Mouse (Mus musculus): ENCODE data around the gene Repin1.
A peak's percentile ranks its signal among the peaks of the same experiment; 100 is the strongest.

Gene Repin1

DNA sequence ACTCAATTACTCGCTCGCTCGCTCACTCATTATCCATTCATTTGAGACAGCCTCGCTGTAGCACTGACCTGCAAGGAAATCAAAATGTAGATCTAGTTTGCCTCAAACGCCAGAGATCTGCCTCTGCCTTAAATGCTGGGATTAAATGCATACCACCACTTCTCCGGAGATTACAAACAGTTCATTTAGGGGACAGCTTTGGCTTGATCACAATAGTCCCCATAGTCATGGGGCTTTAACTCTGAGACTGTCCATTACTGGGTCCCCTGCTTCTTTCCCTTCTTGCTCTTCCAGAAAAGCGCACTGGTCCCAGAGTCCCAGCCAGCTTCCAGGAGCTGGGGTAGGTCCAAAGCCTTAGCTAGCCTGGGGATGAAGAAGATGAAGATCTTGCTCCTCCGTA, 32.8 kb downstream of the Repin1 start, which contains the start of gene AI854703:
Gene AI854703 (plus strand): TSS at position 301 of the 400 bp plus-strand sequence.
- no peak for DNase-seq (ENCODE audit: low spot score)

DNA sequence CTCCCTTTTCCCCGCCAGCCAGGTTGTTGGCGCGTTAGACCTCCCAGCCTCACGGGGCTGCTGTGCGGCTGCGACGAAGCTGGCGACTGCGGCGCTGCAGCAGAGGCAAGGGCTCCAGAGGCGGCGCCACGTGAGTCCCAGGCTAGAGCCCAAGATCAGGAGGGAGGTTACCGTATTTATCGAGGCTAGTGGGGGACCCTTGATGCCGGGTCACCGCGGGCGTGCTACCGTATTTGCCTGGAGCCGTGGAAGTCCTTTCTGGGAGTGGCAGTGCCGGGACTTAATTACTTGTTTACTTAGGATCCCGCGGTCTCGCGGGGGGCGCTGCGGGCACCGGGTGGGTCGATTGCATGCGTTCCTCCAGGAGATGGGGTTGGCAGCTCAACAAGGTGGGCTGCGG, 33.3 kb downstream of the Repin1 start:
- peak; percentile 49 for DNase-seq (ENCODE audit: low spot score)

DNA sequence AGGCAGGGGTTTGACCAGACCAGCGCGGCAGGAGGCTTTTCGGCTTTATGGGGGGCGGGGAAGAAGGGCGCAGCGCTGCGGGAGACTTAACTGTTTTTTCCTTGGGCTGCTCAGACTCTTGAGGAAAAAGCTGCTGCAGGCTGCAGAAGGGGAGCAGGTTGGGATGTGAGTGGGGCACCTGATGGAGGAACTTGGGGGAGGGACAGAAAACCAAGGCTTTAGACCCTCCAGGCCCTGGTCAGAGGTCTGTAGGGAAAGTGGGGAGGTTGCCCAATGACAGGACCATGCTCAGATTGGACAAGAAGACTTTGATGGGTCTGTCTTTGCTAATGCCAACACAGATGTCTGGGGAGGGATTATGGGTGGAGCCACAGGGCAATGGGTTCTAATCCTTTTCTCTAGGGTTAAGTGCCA, 33.8 kb downstream of the Repin1 start:
- no peak for DNase-seq (ENCODE audit: low spot score)

DNA sequence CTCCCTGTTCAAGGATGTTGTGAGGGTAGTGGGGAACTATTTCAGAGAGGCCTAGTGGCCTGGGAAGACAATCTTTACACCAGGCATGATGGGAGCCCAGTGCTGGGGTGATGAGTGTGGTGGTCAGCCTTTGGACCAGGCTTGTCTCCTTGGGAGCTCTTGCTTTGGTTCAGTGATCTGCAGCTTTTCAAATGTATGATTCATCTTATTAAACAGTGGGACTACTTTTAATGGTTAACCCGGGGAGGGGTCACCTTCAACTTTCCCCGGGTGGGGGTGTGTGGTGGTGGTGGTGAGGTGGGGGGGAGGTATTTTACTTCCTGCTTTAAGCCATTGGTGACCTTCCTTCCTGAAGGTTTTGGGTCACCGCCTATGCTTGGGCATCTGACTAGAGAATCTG, 34.7 kb downstream of the Repin1 start:
- DNase-seq (ENCODE audit: low spot score), result no peak

DNA sequence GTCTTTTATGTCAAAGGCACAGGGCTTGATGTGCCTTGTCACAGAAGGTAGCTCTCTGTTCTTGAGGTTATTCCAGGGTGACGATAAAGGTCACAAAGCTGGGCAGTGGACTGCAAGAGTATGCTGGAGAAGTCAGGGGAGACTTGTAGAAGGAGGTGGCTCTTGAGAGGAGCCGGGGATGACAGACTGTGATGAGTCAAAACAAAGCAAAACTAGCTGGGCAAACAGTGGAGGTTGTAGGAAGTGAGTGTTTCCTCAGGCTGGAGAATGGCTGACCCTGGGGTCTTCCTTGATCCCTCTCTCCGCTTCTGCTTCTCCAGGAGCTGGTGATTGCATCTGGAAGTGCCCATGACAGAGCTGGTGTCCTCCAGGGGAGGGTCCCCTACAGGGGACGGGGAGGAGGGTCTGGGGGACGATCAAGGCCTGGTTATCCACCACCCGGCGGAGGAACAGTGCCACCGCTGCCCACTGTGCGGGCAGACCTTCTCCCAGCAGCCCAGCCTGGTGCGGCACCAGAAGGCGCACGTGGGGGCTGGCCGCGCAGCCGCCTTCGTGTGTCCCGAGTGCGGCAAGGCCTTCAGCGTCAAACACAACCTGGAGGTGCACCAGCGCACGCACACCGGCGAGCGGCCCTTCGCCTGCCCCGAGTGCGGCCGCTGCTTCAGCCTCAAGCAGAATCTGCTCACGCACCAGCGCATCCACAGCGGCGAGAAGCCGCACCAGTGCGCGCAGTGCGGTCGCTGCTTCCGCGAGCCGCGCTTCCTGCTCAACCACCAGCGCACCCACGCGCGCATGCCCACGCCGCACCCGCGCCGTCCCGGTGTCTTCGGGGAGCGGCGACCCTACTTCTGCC, 35.4 kb downstream of the Repin1 start:
- peak; percentile 58 for DNase-seq (ENCODE audit: low spot score)

DNA sequence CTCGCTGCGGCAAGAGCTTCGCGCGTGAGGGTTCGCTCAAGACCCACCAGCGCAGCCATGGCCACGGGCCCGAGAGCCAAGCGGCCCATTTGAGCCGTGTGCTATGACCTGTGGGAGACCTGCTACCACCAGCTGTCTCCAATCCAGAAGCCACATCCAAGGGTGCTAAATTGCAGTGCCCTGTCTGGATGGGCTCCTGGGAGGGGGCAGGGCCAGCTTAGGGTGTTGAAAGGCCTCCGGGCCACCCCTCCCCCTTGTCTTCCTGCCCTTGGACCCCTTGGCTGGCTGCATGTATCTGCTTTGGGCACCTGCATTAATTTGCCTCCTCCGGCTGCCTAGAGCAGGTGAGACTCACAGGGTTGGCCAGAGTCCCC, 36.0 kb downstream of the Repin1 start:
- no peak for DNase-seq (ENCODE audit: low spot score)

DNA sequence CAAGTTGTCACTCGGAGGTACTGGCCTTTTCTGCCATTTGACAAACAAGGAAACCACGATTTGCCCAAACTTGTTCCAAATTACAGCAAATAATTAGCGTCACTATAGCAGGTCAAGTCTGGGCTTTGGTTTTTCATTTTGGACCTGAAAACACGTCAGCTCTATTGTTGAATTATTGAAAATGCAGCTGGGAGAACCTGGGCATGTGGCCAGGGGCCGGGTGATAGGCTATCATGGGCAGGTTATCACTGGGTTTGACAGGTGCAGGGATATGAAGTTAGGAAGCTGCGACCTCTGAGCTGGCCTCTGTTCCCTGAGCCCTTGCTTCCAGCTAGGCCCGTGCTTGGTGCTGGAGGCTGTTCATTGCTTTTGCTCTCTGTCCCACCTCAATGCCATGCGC, 37.1 kb downstream of the Repin1 start:
- no peak for DNase-seq (ENCODE audit: low spot score)

DNA sequence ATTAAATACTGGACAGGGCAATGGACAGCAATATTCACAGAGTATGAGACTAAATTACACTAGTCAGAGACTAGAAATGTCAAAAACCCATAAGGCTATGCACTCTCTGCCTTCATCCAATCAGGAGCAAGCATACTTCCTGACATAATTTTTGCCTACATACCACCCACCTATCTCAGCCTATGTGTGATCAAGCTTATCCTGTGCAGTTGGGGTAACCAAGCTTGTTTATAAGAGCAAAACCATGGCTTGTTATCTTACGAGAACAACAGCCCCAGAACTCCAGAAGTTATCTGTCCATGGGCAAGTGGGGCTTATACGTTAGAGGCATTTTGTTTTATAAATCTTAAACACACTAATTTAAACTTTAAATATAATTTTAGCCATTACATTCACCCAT, 41.4 kb downstream of the Repin1 start:
- DNase-seq (ENCODE audit: low spot score), result no peak

DNA sequence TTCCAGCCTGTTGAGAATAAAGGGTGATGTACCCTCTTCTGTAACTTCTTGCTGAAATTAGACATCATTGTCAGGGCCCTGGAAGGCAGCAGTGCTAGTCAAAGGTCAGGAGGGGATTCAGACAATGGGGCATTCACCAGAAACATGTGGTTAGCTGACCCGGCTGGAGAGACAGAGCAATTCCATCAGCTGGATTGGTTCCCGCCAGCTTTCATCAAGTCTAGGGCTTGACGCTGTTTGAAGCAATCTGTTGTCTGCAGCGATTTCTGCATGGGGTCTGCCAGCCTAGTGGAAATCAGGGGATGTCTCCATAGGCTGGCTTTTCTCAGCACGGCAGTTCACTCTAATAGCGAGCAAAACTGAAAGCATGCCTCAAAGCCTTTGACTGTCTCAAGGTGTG, 42.8 kb downstream of the Repin1 start:
- DNase-seq (ENCODE audit: low spot score), result no peak

DNA sequence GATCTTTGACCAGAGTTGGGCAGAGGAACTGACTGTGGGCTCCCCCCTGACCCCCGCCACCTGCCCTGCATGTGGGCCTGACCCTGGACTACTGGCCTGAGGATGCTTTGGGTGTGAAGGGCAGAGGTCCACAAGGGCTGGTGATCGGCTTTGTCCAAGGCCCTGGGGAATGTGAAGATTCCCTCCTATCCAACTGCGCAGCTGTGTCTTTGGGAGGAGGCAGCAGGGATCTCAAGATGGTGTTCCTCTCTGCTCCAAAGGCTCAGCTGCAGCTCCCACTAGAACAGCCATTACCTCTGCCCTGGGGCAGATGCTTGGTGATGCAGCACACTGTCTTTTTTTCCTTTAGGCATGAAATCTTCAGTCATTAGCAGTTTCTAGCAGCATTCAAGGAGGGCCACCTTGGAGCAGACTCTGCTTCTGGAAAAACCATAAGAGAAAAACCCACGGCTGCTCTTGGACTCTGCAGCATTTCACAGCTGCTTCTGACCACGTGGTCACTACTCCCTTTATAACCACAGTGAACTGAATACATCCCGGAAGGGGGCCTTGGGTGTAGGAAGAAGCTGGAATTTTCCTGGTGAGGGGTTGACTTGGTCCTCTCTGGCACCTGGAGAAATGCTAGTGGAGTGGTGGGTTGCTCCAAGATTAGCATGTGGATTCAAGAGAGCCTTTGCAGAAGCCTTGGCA, 44.3 kb downstream of the Repin1 start:
- DNase-seq (ENCODE audit: low spot score), result no peak

DNA sequence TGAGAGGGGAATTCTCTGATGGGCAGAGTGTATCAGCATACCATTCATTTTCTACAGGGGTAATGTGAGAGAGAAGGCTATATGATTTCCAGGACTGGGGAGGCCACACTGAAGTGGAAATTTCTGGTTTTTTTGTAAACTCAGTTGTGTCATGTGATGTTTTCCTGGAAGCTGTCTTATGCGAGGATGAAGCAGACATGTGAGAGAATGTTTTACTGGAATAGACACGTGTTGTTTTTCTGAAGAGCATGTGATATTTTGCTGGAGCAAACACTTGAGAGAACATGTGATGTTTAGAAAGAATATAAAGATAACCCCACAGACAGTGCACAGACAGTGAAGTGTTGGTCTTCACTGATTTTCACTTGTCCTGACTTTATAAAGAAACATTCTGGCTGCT, 44.9 kb downstream of the Repin1 start:
- DNase-seq (ENCODE audit: low spot score), result no peak

DNA sequence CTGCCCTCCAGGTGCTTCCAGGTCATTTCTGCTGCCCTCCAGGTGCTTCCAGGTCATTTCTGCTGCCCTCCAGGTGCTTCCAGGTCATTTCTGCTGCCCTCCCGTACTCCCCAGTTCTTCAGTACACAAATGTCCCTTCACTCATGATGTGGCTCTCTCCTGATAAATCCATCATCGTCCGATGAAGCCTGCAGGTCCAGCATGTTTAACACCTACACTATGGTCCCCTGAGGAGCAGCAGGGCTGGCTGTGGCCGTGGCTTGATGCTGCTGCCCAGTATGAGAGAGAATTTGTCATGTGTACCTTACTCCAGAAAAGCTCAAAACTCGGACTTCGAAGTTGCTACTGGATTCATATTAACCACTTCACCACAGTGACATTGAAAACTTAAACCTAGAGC, 47.7 kb downstream of the Repin1 start:
- DNase-seq (ENCODE audit: low spot score), result no peak

DNA sequence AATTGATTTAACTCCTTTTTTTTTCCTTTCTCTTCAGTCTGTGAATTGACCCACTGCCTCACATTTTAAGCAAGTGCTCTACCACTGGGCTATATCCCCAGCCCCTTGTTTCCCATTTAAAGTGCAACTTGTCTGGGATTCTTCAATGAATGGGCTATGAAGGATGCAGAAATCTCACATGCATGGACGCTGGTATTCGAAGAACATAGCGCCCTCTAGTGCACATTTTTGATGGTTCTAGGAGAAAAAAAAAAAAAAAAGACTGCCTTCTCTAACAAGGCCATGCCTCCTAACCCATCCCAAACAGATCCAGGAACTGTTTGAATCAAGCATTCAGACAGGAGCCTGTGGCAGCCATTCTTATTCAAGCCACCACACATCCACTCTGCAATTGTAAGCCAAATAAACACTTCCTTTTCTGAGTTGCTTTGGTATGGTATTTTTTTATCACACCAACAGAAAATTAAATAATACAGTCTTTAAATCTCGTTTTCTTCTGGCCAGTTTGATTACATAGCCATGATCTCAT, 49.1 kb downstream of the Repin1 start:
- no peak for DNase-seq (ENCODE audit: low spot score)

DNA sequence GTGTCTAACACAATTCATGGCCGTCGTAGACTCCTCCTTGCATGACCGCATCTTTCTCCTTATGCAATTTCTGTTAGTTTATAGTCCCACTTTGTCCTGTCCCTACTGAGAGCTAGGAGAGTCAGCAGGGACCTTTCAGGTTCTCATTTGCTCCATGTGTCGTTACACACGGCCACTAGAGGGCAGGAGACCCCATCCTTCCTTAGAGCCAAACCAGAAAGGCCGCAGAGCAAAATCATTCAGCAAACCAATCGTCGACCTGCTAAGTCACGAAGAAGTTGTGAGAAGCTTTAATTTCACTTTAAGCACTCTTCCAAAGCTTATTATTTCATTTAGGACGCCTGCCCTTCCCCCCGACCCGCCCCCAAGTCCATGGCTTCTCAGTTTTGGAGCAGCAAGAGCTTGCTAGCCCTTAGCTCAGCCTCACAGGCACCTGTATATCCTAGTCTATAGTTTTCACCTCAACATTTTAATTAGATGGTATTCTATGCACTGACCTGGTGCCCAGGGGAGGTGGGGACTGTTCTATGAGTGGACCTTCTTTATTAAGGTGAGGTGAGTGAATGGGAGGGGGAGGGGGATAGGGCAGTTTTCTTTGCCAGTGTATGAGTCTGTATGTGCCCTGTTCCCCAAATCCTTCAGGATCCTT, 52.1 kb downstream of the Repin1 start:
- DNase-seq (ENCODE audit: low spot score), result peak; percentile 78

DNA sequence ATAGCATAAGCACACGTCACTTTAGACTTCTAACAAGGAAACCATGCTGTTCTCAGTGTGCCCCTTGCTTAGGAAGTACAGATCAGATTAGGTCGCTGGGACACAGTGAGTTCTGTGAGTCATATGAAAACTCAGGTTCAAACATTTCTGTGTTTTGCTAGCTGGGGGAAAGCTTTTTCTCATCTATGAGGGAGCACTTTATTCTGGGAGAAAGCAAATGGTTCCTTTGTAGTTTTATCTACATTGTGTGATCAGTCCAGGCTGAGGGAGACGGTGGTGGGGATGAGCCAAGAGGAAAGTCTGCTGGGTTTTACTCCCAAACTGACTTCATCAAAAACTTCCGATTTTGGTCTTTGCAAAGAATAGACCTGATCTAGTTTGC, 52.6 kb downstream of the Repin1 start:
- no peak for DNase-seq (ENCODE audit: low spot score)

DNA sequence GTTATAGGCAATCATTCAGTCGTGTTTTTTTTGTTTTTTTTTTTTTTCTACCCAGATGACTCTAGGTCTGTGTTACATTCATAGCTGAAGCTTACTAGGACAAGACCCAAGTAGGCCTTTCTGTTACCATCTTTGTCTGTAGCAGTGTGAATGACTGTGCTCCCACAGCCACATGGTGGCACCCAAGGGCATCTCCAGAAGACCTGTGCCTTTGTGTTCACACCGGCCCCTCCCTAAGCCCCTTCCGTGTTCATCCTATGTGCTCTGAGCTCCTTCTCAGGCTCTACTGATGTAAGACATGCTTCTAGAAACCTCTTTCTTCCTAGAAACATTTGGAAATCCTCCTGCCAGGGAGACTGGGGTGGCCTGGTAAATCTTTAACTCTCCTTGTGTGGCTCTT, 53.3 kb downstream of the Repin1 start, which contains the start of gene Gimap8:
Gene Gimap8 (plus strand): TSS at position 240 of the 400 bp plus-strand sequence.
- peak; percentile 92 for DNase-seq (ENCODE audit: low spot score)

DNA sequence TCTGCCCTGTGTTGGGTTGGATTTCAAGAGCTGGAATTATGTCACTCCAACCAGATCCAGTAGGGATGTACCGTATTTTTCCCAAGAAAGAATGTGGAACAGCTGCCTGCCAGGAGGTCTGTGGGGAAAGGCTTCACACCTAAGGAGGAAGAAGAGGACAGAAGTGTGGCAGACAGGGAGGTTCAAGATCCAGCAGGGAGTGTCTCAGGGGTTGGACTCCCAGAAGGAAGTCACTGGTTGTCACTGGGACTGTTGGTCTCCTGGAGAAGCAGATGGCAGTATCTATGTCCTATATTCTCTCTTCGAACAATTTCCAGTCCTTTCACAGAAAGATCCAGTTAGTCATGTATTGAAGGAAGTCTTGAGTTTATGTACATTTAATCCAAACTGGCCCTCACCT, 53.9 kb downstream of the Repin1 start:
- DNase-seq (ENCODE audit: low spot score), result no peak
